Mouse (Mus musculus) midbrain, embryonic 14.5 days (tissue): ENCODE measurements around the gene Shisa8. TPM values are rescaled to one million over a fixed set of nuclear protein-coding genes. Genes with fewer than 3 reads are reported as not detected.

ENCODE experiments used
- ATAC-seq: fragments of 200-750 bp; cut with Nextera tagmentation; 2 replicates; pipeline ENCODE4 v1.8.0; 2017; ENCODE audit warnings: moderate number of reproducible peaks, moderate library complexity; ENCODE audit not compliant: low FRiP score, low TSS enrichment
- DNase-seq: peaks from one replicate; pipeline ENCODE4 v3.0.0-alpha.2; 2015
- H3K27ac ChIP-seq: fragments of 300-500 bp; sonication (generic); replicated peaks from 2 replicates; pipeline ENCODE4 v1.5.1; 2014; ENCODE audit warnings: mild to moderate bottlenecking, low read depth, low read length, moderate library complexity
- H3K27me3 ChIP-seq: fragments of 300-500 bp; sonication (generic); 2 replicates; pipeline ENCODE4 v1.6.1; 2014; ENCODE audit warnings: low read length, control low read depth, mixed read lengths; ENCODE audit not compliant: control insufficient read depth, insufficient read depth
- H3K36me3 ChIP-seq: fragments of 300-500 bp; sonication (generic); 2 replicates; pipeline ENCODE4 v1.6.1; 2014; ENCODE audit warnings: low read length, control low read depth; ENCODE audit not compliant: control insufficient read depth, insufficient read depth
- H3K4me1 ChIP-seq: fragments of 300-500 bp; sonication (generic); 2 replicates; pipeline ENCODE4 v1.6.1; 2014; ENCODE audit warnings: mild to moderate bottlenecking, antibody characterized with exemption, low read length, control low read depth; ENCODE audit not compliant: control insufficient read depth, insufficient read depth
- H3K4me2 ChIP-seq: fragments of 300-500 bp; sonication (generic); 2 replicates; pipeline ENCODE4 v1.6.1; 2014; ENCODE audit warnings: mild to moderate bottlenecking, low read length, moderate library complexity
- H3K4me3 ChIP-seq: fragments of 300-500 bp; sonication (generic); replicated peaks from 2 replicates; pipeline ENCODE4 v1.5.1; 2014; ENCODE audit warnings: low read depth, low read length
- H3K9ac ChIP-seq: fragments of 300-500 bp; sonication (generic); replicated peaks from 2 replicates; pipeline ENCODE4 v1.6.1; 2014; ENCODE audit warnings: mild to moderate bottlenecking, low read length, moderate library complexity
- H3K9me3 ChIP-seq: fragments of 300-500 bp; sonication (generic); 2 replicates; pipeline ENCODE4 v1.6.1; 2016; ENCODE audit warnings: low read length, control low read depth, mixed read lengths; ENCODE audit not compliant: control insufficient read depth
- WGBS: fragments of 180-500 bp; shearing (Covaris S2); extraction: QIAGEN DNeasy Blood & Tissue Kit; methylation state at CpG from one replicate; pipeline ENCODE4 v1.1.7; 2014; 5-methylcytosine and 5-hydroxymethylcytosine counted together
- polyA plus RNA-seq: library from polyadenylated mRNA; unstranded; fragments of >200 nt; fragmentation: Nextera tagmentation; extraction: Ambion mirVana; gene quantifications from 2 replicates; pipeline ENCODE4 v1.2.1, GENCODE M21; 2014

The Shisa8 gene
- polyA plus RNA-seq, 1 experiment from 2014 or later: 0.70 TPM

DNA sequence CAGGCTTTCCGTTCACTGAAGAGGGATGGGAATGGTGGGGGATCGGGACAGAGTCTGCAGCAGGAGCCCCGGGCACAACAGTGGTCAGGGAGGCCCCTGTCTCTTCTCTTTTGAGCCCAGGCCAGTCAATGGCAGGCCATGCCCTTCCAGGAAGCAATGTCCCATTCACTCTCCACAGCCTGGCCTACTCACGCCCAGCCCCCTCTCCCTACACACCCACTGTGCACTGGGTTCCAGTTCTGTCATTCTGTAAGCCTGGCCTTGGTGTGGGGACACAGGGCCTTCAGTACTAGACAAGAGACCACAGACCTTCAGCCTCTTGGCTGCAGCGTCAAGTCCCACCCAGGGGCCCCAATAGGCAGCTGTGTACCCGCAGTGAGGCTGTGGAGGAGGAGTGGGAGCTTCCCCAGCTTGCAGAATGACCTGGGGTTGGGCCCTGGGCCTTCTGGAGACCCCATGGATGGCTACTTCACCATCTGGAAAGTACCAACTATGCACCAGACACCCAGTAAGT lies 17.5 kb upstream of the Shisa8 start:
- no peak for ATAC-seq

DNA sequence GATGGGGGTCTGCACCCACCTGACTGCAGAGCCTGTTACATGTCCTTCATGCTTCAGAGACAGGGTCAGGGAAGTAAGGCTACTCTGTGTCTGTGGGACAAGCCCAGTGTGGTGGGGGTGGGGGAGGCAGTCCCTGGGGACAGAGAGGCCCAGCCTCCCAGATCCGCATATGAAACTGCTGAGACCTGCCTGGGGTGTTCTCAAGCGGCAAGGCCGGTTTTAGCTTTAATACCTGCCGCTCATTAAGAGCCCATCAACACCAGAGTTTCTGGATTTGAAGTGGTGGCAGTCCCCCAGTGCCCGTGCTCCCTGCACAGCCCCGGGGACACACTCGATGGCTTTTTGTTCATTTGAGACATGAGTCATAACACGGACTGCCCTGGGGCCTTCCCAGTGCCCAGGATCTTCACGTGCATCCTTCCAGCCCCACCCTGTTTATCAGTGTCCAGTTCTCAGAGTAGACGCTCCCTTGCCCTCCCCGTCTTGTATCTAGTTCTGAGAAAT lies 17.0 kb upstream of the Shisa8 start:
- H3K4me2 ChIP-seq: no peak overlapping the region
- no peak overlapping the region; the same call in 1 of the 2 replicates for H3K9ac ChIP-seq
- no peaks in the 10 kb centered on the region for H3K27me3 ChIP-seq
- no peak overlapping the region for H3K27ac ChIP-seq
- ATAC-seq: no peak
- no peaks in the 10 kb centered on the region for H3K36me3 ChIP-seq
- H3K4me3 ChIP-seq: no peak overlapping the region
- DNase-seq: no peak
- H3K4me1 ChIP-seq: no peaks in the 10 kb centered on the region
- WGBS: 40% methylated on average over 11 of the region's 11 CpGs
- no peaks in the 10 kb centered on the region for H3K9me3 ChIP-seq

More for the DNA sequence above, 17.5 kb upstream of the Shisa8 start:
- H3K9ac ChIP-seq: no peak overlapping the region
- H3K9me3 ChIP-seq: no peaks in the 10 kb centered on the region
- WGBS: 74% methylated on average over 6 of the region's 6 CpGs
- H3K4me1 ChIP-seq: no peaks in the 10 kb centered on the region
- H3K4me2 ChIP-seq: no peak overlapping the region
- no peaks in the 10 kb centered on the region for H3K36me3 ChIP-seq
- no peak overlapping the region for H3K4me3 ChIP-seq
- no peak for DNase-seq
- no peak overlapping the region for H3K27ac ChIP-seq
- H3K27me3 ChIP-seq: no peaks in the 10 kb centered on the region

DNA sequence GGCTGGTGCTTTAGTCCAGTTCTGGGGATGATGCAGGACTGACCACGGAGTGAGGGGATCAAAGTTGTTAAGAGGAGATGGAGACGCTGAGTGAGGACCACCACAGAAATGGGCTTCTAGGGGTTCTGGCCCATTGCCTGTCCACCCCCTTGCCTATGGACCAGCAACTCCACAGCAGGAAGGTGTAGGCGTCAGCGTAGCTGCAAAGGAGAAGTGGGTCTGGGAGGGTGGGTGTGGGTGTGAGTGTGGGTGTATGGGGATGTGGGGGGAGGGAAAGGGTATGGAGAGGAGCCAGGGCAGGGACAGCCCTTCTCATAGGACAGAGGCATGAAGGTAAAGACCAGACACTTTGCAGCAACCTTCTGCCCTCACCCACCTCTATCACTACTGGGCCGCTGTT lies 13.2 kb upstream of the Shisa8 start:
- peaks cover 3% of the 10 kb centered on the region; the same call in 1 of the 2 replicates for H3K27me3 ChIP-seq
- H3K4me2 ChIP-seq: no peak overlapping the region
- H3K4me3 ChIP-seq: no peak overlapping the region
- ATAC-seq: no peak
- H3K4me1 ChIP-seq: peaks cover 10% of the 10 kb centered on the region; the same call in 1 of the 2 replicates
- H3K9me3 ChIP-seq: no peaks in the 10 kb centered on the region
- H3K27ac ChIP-seq: no peak overlapping the region
- no peak for DNase-seq
- no peak overlapping the region for H3K9ac ChIP-seq
- WGBS: 92% methylated on average over 5 of the region's 5 CpGs
- H3K36me3 ChIP-seq: no peaks in the 10 kb centered on the region

DNA sequence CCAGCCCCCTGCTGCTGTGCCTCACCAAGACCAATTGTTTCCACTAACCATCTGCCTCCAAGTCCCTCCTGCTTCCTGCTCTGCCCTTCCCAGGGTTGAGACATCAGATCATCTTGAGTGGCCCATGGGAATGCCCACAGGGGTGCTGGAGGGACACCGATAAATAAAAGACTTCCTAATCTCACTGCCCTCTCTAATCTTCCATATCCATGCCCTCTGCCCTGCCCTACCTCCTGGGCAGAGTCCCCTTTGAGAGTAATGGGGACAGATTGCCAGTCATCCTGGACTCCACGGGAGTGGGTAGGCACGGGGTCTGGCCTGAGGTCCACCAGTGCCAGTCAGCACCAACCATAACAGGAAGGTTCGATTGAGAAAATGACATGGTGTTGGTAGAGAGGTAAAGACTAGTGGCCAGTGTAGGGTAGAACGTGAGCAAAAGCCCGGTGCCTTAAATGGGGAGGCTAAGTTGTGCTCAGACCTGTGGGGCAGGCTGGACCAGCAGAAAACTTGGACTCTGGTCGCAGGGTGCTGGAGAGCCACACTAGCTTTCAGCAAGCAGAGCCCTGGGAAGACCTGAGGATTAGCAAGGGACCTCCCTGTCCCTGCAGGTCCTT lies 12.1 kb upstream of the Shisa8 start:
- Histone ChIP-seq H3K27ac (no peak overlapping the region), H3K4me3 (no peak overlapping the region), H3K4me1 (peaks cover 10% of the 10 kb centered on the region; the same call in 1 of the 2 replicates), H3K9ac (no peak overlapping the region), H3K9me3 (no peaks in the 10 kb centered on the region), H3K36me3 (no peaks in the 10 kb centered on the region), H3K4me2 (peak overlapping the region; percentile 63), H3K27me3 (peaks cover 3% of the 10 kb centered on the region; the same call in 1 of the 2 replicates)
- ATAC-seq (no peak), DNase-seq (no peak)
- 36% methylated on average over 7 of the region's 7 CpGs for WGBS

DNA sequence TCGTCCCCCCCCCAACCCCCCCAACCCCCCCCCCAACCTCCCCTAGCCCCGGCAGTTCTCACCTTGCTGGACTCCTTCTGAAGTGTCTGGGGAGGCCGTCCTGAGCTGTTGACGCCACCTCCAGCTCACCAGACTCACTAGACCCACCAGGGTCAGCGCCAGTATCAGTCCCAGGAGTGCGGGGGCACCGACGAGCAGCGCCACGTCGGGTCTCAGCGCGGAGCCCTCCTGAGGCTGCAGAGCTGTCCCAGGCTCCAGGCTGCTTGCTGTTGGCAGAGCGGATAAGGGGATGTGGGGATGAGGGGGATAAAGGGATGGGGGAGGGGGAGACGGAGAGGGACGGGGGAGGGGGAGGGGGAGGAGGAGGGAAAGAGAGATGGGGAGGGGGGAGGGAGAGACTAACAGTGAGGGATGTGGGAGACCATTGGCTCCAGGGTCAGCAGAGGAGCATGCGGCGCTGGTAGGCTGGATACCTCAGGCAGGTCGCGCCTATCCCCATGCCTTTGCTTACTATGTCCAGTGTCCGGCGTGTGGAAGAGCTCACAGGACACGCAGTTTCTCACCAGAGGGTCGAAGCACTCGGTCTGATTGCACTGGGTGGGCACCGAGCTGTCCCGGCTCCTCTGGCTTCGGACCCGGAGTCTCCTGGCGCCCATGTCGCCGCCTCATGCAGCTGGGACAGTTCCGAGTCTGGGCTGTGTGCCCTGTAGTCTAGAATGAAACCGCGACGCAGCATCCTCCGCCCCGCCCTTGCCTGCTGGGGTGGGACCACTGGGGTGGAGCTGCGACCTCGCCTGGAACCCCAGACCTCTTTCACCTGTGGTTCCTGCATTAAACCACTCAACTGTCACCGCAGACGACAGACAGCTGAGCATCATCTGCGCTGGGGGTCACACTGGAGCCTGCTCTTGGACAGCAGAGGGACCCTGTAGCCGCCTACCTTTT lies 11.3 kb upstream of the Shisa8 start, which contains the start of gene Tnfrsf13c:
TSS of gene Tnfrsf13c (minus strand) at position 713 of the 945 bp plus-strand sequence.
- Histone ChIP-seq H3K27me3 (peaks cover 3% of the 10 kb centered on the region; the same call in 1 of the 2 replicates), H3K4me1 (peaks cover 10% of the 10 kb centered on the region; the same call in 1 of the 2 replicates), H3K4me3 (peak within 1 kb of the TSS; percentile 29), H3K36me3 (no peaks in the 10 kb centered on the region), H3K9ac (peak within 1 kb of the TSS; percentile 36; the same call in 1 of the 2 replicates), H3K4me2 (peak within 1 kb of the TSS; percentile 63), H3K9me3 (no peaks in the 10 kb centered on the region), H3K27ac (no peak within 1 kb of the TSS)
- no peak for DNase-seq
- no peak; the same call in 1 of the 2 replicates for ATAC-seq
- WGBS: 1% methylated on average over 43 of the region's 44 CpGs

DNA sequence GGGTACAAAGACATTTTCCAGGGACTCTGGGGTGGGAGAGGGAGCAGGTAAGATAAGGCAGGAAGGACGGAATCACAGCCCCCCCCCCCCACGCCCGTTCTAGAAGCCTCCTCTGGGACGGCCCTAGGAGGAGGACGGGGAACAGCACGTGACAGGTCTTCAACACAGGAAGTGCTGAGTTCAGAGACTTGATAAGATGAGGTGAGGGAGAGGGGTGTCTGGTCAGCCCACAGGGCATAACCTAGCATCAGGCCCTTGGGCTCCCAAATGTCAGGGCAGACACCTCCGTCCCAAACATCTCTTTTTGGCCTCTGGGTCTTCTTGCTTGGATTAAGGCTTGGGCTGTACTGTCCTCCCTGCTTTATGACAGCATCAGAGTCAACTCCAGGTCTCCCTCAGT lies 10.6 kb upstream of the Shisa8 start:
- peak overlapping the region; percentile 63; the same call in 1 of the 2 replicates for H3K4me2 ChIP-seq
- peaks cover 10% of the 10 kb centered on the region; the same call in 1 of the 2 replicates for H3K4me1 ChIP-seq
- ATAC-seq (no peak), DNase-seq (no peak)
- no peak overlapping the region for H3K9ac ChIP-seq
- H3K27ac ChIP-seq: no peak overlapping the region
- H3K4me3 ChIP-seq: no peak overlapping the region
- no peaks in the 10 kb centered on the region for H3K9me3 ChIP-seq
- peaks cover 3% of the 10 kb centered on the region; the same call in 1 of the 2 replicates for H3K27me3 ChIP-seq
- 46% methylated on average over 7 of the region's 7 CpGs for WGBS
- no peaks in the 10 kb centered on the region for H3K36me3 ChIP-seq

DNA sequence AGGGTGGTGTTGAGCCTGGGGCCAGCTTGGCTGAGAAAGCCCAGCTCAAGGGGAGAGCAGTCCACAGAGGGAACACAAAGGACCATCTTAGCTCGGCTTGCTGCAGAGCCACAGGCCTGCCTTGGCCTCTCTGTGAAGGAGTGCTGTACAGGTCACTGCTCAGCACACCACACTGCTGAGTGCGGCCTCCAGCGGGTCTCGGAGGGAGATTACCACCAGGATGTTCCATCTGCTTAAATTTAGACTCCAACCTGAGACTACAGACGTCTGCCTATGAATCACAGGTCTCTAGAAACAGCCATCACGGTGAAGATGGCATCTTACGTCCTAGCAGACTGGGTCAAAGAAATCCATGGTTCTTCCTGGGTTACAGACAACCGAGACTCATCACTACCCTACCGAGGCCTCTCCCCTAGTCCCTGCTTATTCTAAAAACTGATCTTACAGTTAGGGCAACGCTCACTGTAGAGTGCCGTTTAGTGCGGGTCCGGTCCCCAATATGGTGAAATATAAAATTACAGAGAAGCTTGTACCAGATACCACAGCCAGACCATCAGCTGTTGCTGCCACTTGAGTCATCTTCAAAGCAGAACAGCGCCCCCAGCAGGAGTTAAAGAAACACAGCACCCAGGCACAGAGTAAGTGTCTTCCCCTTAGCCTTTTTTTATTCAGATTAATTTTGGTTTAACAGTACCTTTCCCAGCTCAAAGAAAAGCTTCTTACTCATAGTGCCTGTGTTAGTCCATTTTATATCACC lies 8.7 kb upstream of the Shisa8 start:
- H3K36me3 ChIP-seq: no peaks in the 10 kb centered on the region
- H3K27ac ChIP-seq: no peak overlapping the region
- no peak overlapping the region for H3K4me2 ChIP-seq
- H3K4me1 ChIP-seq: peaks cover 20% of the 10 kb centered on the region; the same call in 1 of the 2 replicates
- H3K4me3 ChIP-seq: no peak overlapping the region
- H3K9ac ChIP-seq: no peak overlapping the region
- DNase-seq (no peak), ATAC-seq (no peak)
- no peaks in the 10 kb centered on the region for H3K9me3 ChIP-seq
- 67% methylated on average over 14 of the region's 14 CpGs for WGBS
- peaks cover 3% of the 10 kb centered on the region; the same call in 1 of the 2 replicates for H3K27me3 ChIP-seq
